Mouse (Mus musculus) myocyte (in vitro differentiated cells): ENCODE results near the gene Eef2kmt. TPM values are rescaled to one million over a fixed set of nuclear protein-coding genes. Genes with fewer than 3 reads are reported as not detected.
"Not testable (repeated sequence)": the region's sequence is repeated elsewhere in the genome, so short reads cannot be mapped to it uniquely, and the experiment has no call there.

Source experiments
- H3K27me3 ChIP-seq: one replicate; pipeline ENCODE4 v1.6.1; 2011; ENCODE audit not compliant: control insufficient read depth, insufficient read depth, insufficient read length
- H3K36me3 ChIP-seq: one replicate; pipeline ENCODE4 v1.6.1; 2011; ENCODE audit not compliant: control insufficient read depth, insufficient read depth
- H3K4me2 ChIP-seq: one replicate; pipeline ENCODE4 v1.6.1; 2011; ENCODE audit warnings: low read depth, control low read depth
- H3K4me3 ChIP-seq: one replicate; pipeline ENCODE4 v1.5.1; 2011; ENCODE audit warnings: mild to moderate bottlenecking, control low read depth, moderate library complexity
- H3K79me2 ChIP-seq: one replicate; pipeline ENCODE4 v1.6.1; 2011; ENCODE audit not compliant: control insufficient read depth, insufficient read depth
- H3ac ChIP-seq: one replicate; pipeline ENCODE4 v1.6.1; 2011; ENCODE audit not compliant: control insufficient read depth, insufficient read length
- CEBPB ChIP-seq: IDR thresholded peaks from 2 replicates; pipeline ENCODE4 v1.6.1; 2011; ENCODE audit warnings: mild to moderate bottlenecking, moderate library complexity; ENCODE audit not compliant: poor library complexity, insufficient read depth, severe bottlenecking
- E2F4 ChIP-seq: IDR thresholded peaks from one replicate; pipeline ENCODE4 v1.6.1; 2011; ENCODE audit warnings: mild to moderate bottlenecking, control low read depth, moderate library complexity; ENCODE audit not compliant: insufficient read depth
- MAX ChIP-seq: IDR thresholded peaks from one replicate; pipeline ENCODE4 v1.6.1; 2011; ENCODE audit warnings: low read depth, mild to moderate bottlenecking, control low read depth
- MYOD1 ChIP-seq, 3 experiments: IDR thresholded peaks; one replicate each; pipeline ENCODE4 v1.6.1; 2011; ENCODE audit warnings: control low read depth in 2 of 3, low read depth in 2 of 3, mild to moderate bottlenecking in 2 of 3, moderate library complexity in 1 of 3; ENCODE audit not compliant: insufficient read length in 2 of 3, control insufficient read depth in 1 of 3
- MYOG ChIP-seq, 3 experiments: IDR thresholded peaks; one replicate each; pipeline ENCODE4 v1.6.1; 2011; ENCODE audit warnings: control low read depth in 2 of 3, low read depth in 2 of 3, mild to moderate bottlenecking in 2 of 3; ENCODE audit not compliant: insufficient read length in 2 of 3, control insufficient read depth in 1 of 3, insufficient read depth in 1 of 3
- POLR2A ChIP-seq: IDR thresholded peaks from one replicate; pipeline ENCODE4 v1.6.1; 2011; ENCODE audit warnings: low read depth, mild to moderate bottlenecking, control low read depth, moderate library complexity; ENCODE audit not compliant: insufficient read length
- POLR2AphosphoS2 ChIP-seq: IDR thresholded peaks from one replicate; pipeline ENCODE4 v1.6.1; 2011; ENCODE audit warnings: low read depth, control low read depth; ENCODE audit not compliant: insufficient read length
- REST ChIP-seq: IDR thresholded peaks from one replicate; pipeline ENCODE4 v1.6.1; 2011; ENCODE audit warnings: mild to moderate bottlenecking, control low read depth, moderate library complexity; ENCODE audit not compliant: insufficient read depth, insufficient read length
- SRF ChIP-seq: IDR thresholded peaks from one replicate; pipeline ENCODE4 v1.6.1; 2011; ENCODE audit warnings: low read depth; ENCODE audit not compliant: control insufficient read depth, insufficient read length
- TCF12 ChIP-seq: IDR thresholded peaks from one replicate; pipeline ENCODE4 v1.6.1; 2011; ENCODE audit warnings: mild to moderate bottlenecking, control low read depth; ENCODE audit not compliant: poor library complexity, insufficient read depth, severe bottlenecking
- TCF3 ChIP-seq: IDR thresholded peaks from one replicate; pipeline ENCODE4 v1.6.1; 2011; ENCODE audit warnings: low read depth, control low read depth; ENCODE audit not compliant: insufficient read length
- USF1 ChIP-seq: IDR thresholded peaks from one replicate; pipeline ENCODE4 v1.6.1; 2011; ENCODE audit warnings: low read depth, mild to moderate bottlenecking, control low read depth, moderate library complexity
- polyA plus RNA-seq: library from polyadenylated mRNA; unstranded; fragments of >200 nt; fragmentation: generic; extraction: Trizol; gene quantifications from one replicate; pipeline ENCODE4 v1.2.1, GENCODE M21; 2012; ENCODE audit warnings: missing spikeins

The Eef2kmt gene
- polyA plus RNA-seq, 1 experiment, result 21.0 TPM

- Histone ChIP-seq H3K4me2 (no peak overlapping the region), H3K4me3 (no peak overlapping the region), H3K27me3 (no peaks in the 10 kb centered on the region), H3K79me2 (no peaks in the 10 kb centered on the region), H3ac (no peak overlapping the region), H3K36me3 (peaks cover 13% of the 10 kb centered on the region)
- TF ChIP-seq POLR2A (peak; percentile 20), E2F4 (no peak), POLR2AphosphoS2 (peak; percentile 83), MAX (no peak), USF1 (no peak), REST (no peak), TCF3 (no peak), MYOD1 (IDR thresholded peaks at IDR 0.05; ENCODE audit: control insufficient read depth in 1 of 3, insufficient read length in 2 of 3, low read depth in 2 of 3) (no peak), TCF12 (no peak), CEBPB (no peak), SRF (no peak), MYOG (IDR thresholded peaks at IDR 0.05; ENCODE audit: control insufficient read depth in 1 of 3, insufficient read depth in 1 of 3, insufficient read length in 2 of 3, low read depth in 2 of 3) (no peak)
Observed at GRCm38 (mm10) chr16:5244411-5244810, 11.4 kb downstream of the Eef2kmt start.

- peak; percentile 56 for TF ChIP-seq POLR2AphosphoS2
- no peak for TF ChIP-seq TCF12
- H3K79me2 ChIP-seq, result no peaks in the 10 kb centered on the region
- no peak overlapping the region for H3K4me2 ChIP-seq
- no peaks in the 10 kb centered on the region for H3K27me3 ChIP-seq
- no peak overlapping the region for H3K4me3 ChIP-seq
- peaks cover 10% of the 10 kb centered on the region for H3K36me3 ChIP-seq
- no peak overlapping the region for H3ac ChIP-seq
Observed at GRCm38 (mm10) chr16:5242882-5243281, 12.9 kb downstream of the Eef2kmt start.

GRCm38 (mm10) chr16:5242355-5242754 is 13.4 kb downstream of the Eef2kmt start:
- H3K79me2 ChIP-seq, result no peaks in the 10 kb centered on the region
- H3K27me3 ChIP-seq, result no peaks in the 10 kb centered on the region
- H3K4me3 ChIP-seq, result no peak overlapping the region
- TF ChIP-seq SRF (no peak), POLR2AphosphoS2 (peak; percentile 51)
- H3ac ChIP-seq, result no peak overlapping the region
- peaks cover 7% of the 10 kb centered on the region for H3K36me3 ChIP-seq
- H3K4me2 ChIP-seq, result no peak overlapping the region

GRCm38 (mm10) chr16:5233418-5234313 is 22.1 kb downstream of the Eef2kmt start, which contains the start of gene Alg1:
Gene Alg1, plus strand, starts transcription at chr16:5233621.
- Histone ChIP-seq H3K4me3 (peak within 1 kb of the TSS; percentile 66), H3K27me3 (no peaks in the 10 kb centered on the region), H3K4me2 (peak within 1 kb of the TSS; percentile 97), H3ac (peak within 1 kb of the TSS; percentile 96), H3K36me3 (peaks cover 4% of the 10 kb centered on the region), H3K79me2 (no peaks in the 10 kb centered on the region)
- TF ChIP-seq E2F4 (no peak), REST (peak; percentile 58), TCF12 (no peak), CEBPB (peak; percentile 73), SRF (no peak), MAX (no peak), MYOG (IDR thresholded peaks at IDR 0.05; ENCODE audit: control insufficient read depth in 1 of 3, insufficient read depth in 1 of 3, insufficient read length in 2 of 3, low read depth in 2 of 3) (peak in 1 of 3 experiments; percentile 23), MYOD1 (IDR thresholded peaks at IDR 0.05; ENCODE audit: control insufficient read depth in 1 of 3, insufficient read length in 2 of 3, low read depth in 2 of 3) (peak in 1 of 3 experiments; percentile 40), USF1 (peak; percentile 95), POLR2A (peak; percentile 100), POLR2AphosphoS2 (peak; percentile 99), TCF3 (no peak)

- TF ChIP-seq SRF (no peak), REST (no peak), POLR2AphosphoS2 (no peak), CEBPB (no peak), MYOD1 (IDR thresholded peaks at IDR 0.05; ENCODE audit: control insufficient read depth in 1 of 3, insufficient read length in 2 of 3, low read depth in 2 of 3) (no peak)
- Histone ChIP-seq H3ac (peak overlapping the region; percentile 96), H3K4me2 (no peak overlapping the region), H3K4me3 (peak overlapping the region; percentile 66), H3K79me2 (no peaks in the 10 kb centered on the region), H3K36me3 (peaks cover 3% of the 10 kb centered on the region), H3K27me3 (no peaks in the 10 kb centered on the region)
Observed at GRCm38 (mm10) chr16:5232982-5233381, 22.8 kb downstream of the Eef2kmt start.

GRCm38 (mm10) chr16:5228103-5228502 is 27.7 kb downstream of the Eef2kmt start:
- not testable (repeated sequence) for H3K36me3 ChIP-seq, H3K4me3 ChIP-seq, H3K79me2 ChIP-seq, H3K27me3 ChIP-seq, H3K4me2 ChIP-seq, H3ac ChIP-seq

- not testable (repeated sequence) for H3K36me3 ChIP-seq, H3K4me2 ChIP-seq, H3K4me3 ChIP-seq, H3K27me3 ChIP-seq, H3K79me2 ChIP-seq, H3ac ChIP-seq
Observed at GRCm38 (mm10) chr16:5227501-5227900, 28.3 kb downstream of the Eef2kmt start.

- not testable (repeated sequence) for H3K79me2 ChIP-seq, H3K4me3 ChIP-seq, H3K27me3 ChIP-seq, H3K4me2 ChIP-seq, H3K36me3 ChIP-seq, H3ac ChIP-seq
Observed at GRCm38 (mm10) chr16:5226534-5226933, 29.2 kb downstream of the Eef2kmt start.
